Mouse (Mus musculus) heart, adult 11 months (tissue): ENCODE data around the gene Gm49339.
"Not testable (repeated sequence)": the region's sequence is repeated elsewhere in the genome, so short reads cannot be mapped to it uniquely, and the experiment has no call there.

Source experiments
- DNase-seq: peaks from one replicate; pipeline ENCODE4 v3.0.0; 2022

Gene Gm49339

DNA sequence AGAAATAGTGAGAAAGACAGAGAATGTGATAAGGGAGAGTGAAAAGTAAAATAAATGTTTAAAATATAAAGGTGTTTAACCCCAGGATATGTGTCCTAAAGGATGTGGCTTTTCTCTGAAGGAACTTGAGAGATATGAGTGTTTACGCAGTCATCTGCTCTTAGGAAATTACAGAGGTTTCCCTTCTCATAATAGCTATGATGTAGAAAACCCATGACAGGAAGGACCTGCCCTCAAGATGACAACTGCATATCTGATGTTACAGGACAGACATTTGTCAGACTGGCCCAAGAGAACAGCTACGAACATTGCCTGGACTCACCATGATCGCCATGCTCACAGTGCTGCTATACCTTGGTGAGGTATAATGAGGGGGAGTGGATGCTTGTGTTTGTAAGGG, at the start of gene Gm49339, which contains the start of gene Lilr4b:
TSS of gene Gm49339 (plus strand) at position 216 of the 400 bp plus-strand sequence.
TSS of gene Lilr4b (plus strand) at position 236 of the 400 bp plus-strand sequence.
- DNase-seq: not testable (repeated sequence)

- no peak for DNase-seq
These were observed 47.5 kb upstream of the Gm49339 start for GRCm38 (mm10) chr10:51432940-51433339.

DNA sequence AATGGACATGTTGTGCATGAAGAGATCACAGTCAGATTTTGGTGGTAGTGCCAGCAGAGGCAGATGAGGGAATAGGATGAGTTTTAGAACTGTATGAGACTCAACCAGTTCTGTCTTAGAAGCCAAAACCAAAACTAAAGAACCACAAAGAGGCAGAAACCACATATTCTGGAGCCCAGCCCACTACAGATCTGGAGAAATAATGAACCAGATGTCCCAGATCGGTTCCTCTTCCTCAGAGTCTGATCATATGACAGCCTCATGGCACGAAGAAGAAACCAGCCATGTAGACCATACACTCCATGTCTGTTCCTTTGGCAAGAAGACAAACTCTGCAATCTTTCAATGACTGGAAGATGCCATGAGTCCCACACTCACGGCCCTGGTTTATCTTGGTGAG, 44.7 kb upstream of the Gm49339 start:
- no peak for DNase-seq

GRCm38 (mm10) chr10:51451610-51452009, 28.8 kb upstream of the Gm49339 start:
- no peak for DNase-seq

GRCm38 (mm10) chr10:51453616-51454298, 26.7 kb upstream of the Gm49339 start:
- DNase-seq: peak; percentile 88

DNA sequence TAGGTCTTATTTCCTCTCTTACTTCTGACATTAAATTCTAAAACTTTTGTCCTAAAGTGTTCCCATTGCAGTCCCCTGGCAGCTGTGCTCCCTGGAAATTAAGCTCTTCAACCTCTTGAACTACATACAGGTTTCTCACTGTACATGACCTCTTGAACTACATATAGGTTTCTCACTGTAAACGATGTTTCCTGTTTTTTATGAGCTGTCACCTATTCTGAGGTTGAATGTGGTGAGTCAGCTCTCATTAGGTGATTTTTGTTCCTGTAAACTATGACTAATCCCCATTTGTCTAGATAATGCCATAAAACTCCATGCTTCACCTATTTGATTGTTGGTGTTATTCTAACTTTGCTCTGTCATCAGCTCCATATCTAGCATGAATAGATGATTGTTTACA, 26.0 kb upstream of the Gm49339 start:
- no peak for DNase-seq

- peak; percentile 87 for DNase-seq
These were observed 24.6 kb upstream of the Gm49339 start for GRCm38 (mm10) chr10:51455762-51456161.

GRCm38 (mm10) chr10:51456369-51456768, 24.0 kb upstream of the Gm49339 start:
- DNase-seq: no peak

DNA sequence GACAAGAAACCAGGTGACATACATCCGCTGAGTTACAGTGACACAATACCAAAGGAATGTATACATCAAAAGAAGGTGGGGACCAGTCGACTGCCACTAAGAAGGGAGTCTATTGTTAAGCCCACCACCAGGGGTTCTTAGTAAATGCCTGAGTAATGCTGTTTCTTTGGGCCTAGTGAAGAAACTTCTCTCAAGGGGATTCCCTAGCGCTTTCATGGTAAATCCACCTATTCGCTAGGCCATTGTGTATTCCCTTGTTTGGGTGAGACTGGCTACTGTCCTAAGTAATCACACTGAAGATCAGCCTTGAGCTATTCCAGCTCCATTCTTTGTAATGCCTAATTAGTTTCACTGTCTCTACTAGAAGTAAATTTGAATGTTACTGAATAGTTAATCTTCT, 16.6 kb upstream of the Gm49339 start:
- DNase-seq: not testable (repeated sequence)

GRCm38 (mm10) chr10:51490691-51491090, 10.3 kb downstream of the Gm49339 start, which contains the start of gene Lilrb4a:
Gene Lilrb4a (plus strand): TSS chr10:51490956.
- DNase-seq: not testable (repeated sequence)

- no peak for DNase-seq
These were observed 39.6 kb downstream of the Gm49339 start for GRCm38 (mm10) chr10:51520021-51520420.

DNA sequence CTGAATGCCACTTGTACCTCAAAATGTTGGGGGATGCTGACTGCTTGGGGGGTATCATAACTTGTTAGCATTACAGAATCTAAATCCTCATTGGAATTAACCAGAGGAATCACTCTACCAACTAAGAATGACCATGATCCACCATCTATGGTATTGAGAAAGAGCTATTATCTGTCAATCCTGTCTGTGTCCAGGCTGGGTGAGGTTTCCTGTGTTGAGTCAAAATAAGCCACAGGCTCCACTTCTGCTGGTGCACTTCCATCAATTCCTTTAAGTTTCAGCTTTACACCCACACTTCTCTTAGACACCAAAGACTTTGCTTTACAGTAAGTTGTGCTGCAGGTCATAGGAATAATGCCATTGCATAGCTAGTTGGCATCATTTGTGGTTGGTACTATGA, 41.0 kb downstream of the Gm49339 start:
- no peak for DNase-seq

GRCm38 (mm10) chr10:51526090-51526489, 45.7 kb downstream of the Gm49339 start:
- peak; percentile 86 for DNase-seq

GRCm38 (mm10) chr10:51526633-51527032, 46.2 kb downstream of the Gm49339 start:
- DNase-seq: peak; percentile 87

DNA sequence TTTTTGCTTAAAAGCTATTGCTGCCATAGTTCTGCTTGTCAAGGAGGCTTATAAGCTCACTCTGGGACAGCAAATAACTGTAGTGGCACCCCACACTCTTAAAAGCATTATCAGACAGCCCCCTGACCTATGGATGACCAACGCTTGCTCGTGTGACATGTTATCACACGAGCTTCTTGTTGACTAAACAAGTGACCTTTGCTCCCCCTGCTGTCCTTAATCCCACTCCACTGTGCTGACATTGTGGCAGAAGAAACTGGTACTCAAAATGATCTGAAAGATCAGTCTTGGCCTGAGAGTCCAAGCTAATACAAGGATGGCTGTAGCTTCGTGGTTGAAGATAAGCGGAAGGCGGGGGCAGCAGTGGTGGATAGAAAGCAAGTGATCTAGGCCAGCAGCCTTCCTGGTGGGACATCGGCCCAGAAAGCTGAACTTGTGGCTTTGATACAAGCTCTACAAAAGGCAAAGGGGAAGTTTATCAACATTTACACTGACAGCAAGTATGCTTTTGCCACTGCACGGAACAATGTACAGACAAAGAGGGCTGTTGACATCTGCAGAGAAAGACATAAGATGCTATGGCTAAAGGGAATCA, 48.5 kb downstream of the Gm49339 start:
- no peak for DNase-seq

DNA sequence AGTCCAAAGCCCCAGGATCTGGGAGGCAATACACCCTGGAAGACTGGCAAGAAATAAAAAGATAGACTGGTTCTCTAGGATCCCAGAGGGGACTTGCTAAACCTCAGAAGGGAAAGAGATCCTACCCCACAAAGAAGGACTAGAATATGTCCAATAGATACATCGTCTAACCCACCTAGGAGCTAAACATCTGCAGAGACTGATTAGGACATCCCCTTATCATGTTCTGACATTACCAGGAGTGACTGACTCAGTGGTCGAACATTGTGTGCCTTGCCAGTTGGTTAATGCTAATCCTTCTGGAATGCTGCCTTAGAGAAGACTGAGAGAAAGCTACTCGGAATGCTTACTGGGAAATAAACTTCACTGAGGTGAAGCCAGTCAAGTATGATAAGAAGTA, 49.1 kb downstream of the Gm49339 start:
- no peak for DNase-seq

DNA sequence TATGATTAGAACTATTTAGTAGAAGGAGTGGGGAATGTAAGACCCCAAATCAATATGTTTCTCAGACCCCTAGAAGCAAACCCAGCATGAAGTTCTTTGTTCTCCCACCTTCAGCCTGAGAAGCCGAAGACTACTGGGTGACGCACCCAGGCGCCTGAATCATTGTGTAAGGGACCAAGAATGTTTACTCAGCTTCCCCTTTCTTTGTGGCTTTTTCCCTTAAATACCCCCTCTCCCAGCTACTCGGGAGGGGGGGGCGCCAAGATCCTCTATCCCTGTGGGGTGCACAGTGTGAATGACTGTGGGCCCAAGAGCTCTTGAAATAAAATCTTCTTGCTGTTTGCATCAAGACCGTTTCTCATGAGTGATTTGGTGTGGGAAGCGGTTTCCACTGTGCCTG, 50.4 kb downstream of the Gm49339 start:
- no peak for DNase-seq
